Mouse (Mus musculus) forebrain, embryonic 16.5 days (tissue): ENCODE measurements at regions not wholly inside any gene's neighbourhood (a gene's known extent, or its start where the extent isn't known, plus 50 kb on each side); places are given as distances from the start of the nearest gene placed in this dataset.

Experiments used
- ATAC-seq: fragments of 200-750 bp; cut with Nextera tagmentation; 2 replicates; pipeline ENCODE4 v1.8.0; 2017; ENCODE audit warnings: mild to moderate bottlenecking, moderate library complexity
- H3K27ac ChIP-seq: fragments of 300-500 bp; sonication (generic); 2 replicates; pipeline ENCODE4 v1.5.1; 2014; ENCODE audit warnings: low read length, control low read depth
- H3K27me3 ChIP-seq: fragments of 300-500 bp; sonication (generic); replicated peaks from 2 replicates; pipeline ENCODE4 v1.6.1; 2014; ENCODE audit warnings: low read length; ENCODE audit not compliant: control insufficient read depth, insufficient read depth
- H3K36me3 ChIP-seq: fragments of 300-500 bp; sonication (generic); 2 replicates; pipeline ENCODE4 v1.6.1; 2014; ENCODE audit not compliant: control insufficient read depth, insufficient read depth
- H3K4me1 ChIP-seq: fragments of 300-500 bp; sonication (generic); replicated peaks from 2 replicates; pipeline ENCODE4 v1.6.1; 2014; ENCODE audit warnings: low read length; ENCODE audit not compliant: control insufficient read depth, insufficient read depth
- H3K4me2 ChIP-seq: fragments of 300-500 bp; sonication (generic); 2 replicates; pipeline ENCODE4 v1.6.1; 2014; ENCODE audit warnings: mild to moderate bottlenecking, low read length, control low read depth
- H3K4me3 ChIP-seq: fragments of 300-500 bp; sonication (generic); replicated peaks from 2 replicates; pipeline ENCODE4 v1.5.1; 2014; ENCODE audit warnings: mild to moderate bottlenecking, low read length, control low read depth
- H3K9ac ChIP-seq: fragments of 300-500 bp; sonication (generic); replicated peaks from 2 replicates; pipeline ENCODE4 v1.6.1; 2014; ENCODE audit warnings: low read depth, low read length, control low read depth
- H3K9me3 ChIP-seq: fragments of 300-500 bp; sonication (generic); 2 replicates; pipeline ENCODE4 v1.6.1; 2016; ENCODE audit warnings: low read length; ENCODE audit not compliant: control insufficient read depth
- WGBS: fragments of 180-500 bp; shearing (Covaris S2); extraction: QIAGEN DNeasy Blood & Tissue Kit; methylation state at CpG from one replicate; pipeline ENCODE4 v1.1.7; 2014; 5-methylcytosine and 5-hydroxymethylcytosine counted together

GRCm38 (mm10) chr7:111144216-111144615 lies 61.4 kb upstream of the Eif4g2 start:
- H3K27me3 ChIP-seq, result no peaks in the 10 kb centered on the region
- no peak overlapping the region for H3K9ac ChIP-seq
- H3K36me3 ChIP-seq, result no peaks in the 10 kb centered on the region
- H3K4me2 ChIP-seq, result no peak overlapping the region
- 81% methylated on average over 3 of the region's 3 CpGs for WGBS
- H3K27ac ChIP-seq, result no peak overlapping the region
- no peak for ATAC-seq
- H3K9me3 ChIP-seq, result no peaks in the 10 kb centered on the region
- no peaks in the 10 kb centered on the region for H3K4me1 ChIP-seq
- no peak overlapping the region for H3K4me3 ChIP-seq

- no peak for ATAC-seq
- H3K27me3 ChIP-seq, result no peaks in the 10 kb centered on the region
- H3K4me1 ChIP-seq, result no peaks in the 10 kb centered on the region
- WGBS, result 72% methylated on average over 7 of the region's 7 CpGs
- no peaks in the 10 kb centered on the region for H3K9me3 ChIP-seq
- H3K27ac ChIP-seq, result no peak overlapping the region
- H3K36me3 ChIP-seq, result no peaks in the 10 kb centered on the region
- no peak overlapping the region for H3K4me2 ChIP-seq
- no peak overlapping the region for H3K4me3 ChIP-seq
- H3K9ac ChIP-seq, result no peak overlapping the region
These were observed 58.6 kb upstream of the Eif4g2 start for GRCm38 (mm10) chr7:111141285-111141965.

GRCm38 (mm10) chr7:111138038-111138437 lies 55.2 kb upstream of the Eif4g2 start:
- WGBS, result 98% methylated on average over 2 of the region's 2 CpGs
- no peak overlapping the region for H3K4me2 ChIP-seq
- no peaks in the 10 kb centered on the region for H3K27me3 ChIP-seq
- H3K4me3 ChIP-seq, result no peak overlapping the region
- H3K9me3 ChIP-seq, result no peaks in the 10 kb centered on the region
- no peaks in the 10 kb centered on the region for H3K36me3 ChIP-seq
- H3K27ac ChIP-seq, result no peak overlapping the region
- no peak overlapping the region for H3K9ac ChIP-seq
- H3K4me1 ChIP-seq, result no peaks in the 10 kb centered on the region
- ATAC-seq, result no peak

- Histone ChIP-seq H3K9me3 (no peaks in the 10 kb centered on the region), H3K4me1 (no peaks in the 10 kb centered on the region), H3K4me3 (no peak overlapping the region), H3K4me2 (no peak overlapping the region), H3K36me3 (no peaks in the 10 kb centered on the region), H3K9ac (no peak overlapping the region), H3K27ac (no peak overlapping the region), H3K27me3 (no peaks in the 10 kb centered on the region)
- 82% methylated on average over 6 of the region's 6 CpGs for WGBS
- no peak for ATAC-seq
These were observed 53.3 kb upstream of the Eif4g2 start for GRCm38 (mm10) chr7:111136066-111136639.

- H3K4me1 ChIP-seq, result no peaks in the 10 kb centered on the region
- no peaks in the 10 kb centered on the region for H3K9me3 ChIP-seq
- no peak overlapping the region for H3K4me2 ChIP-seq
- no peak for ATAC-seq
- no peaks in the 10 kb centered on the region for H3K27me3 ChIP-seq
- no peak overlapping the region for H3K9ac ChIP-seq
- no peak overlapping the region for H3K27ac ChIP-seq
- no peaks in the 10 kb centered on the region for H3K36me3 ChIP-seq
- 90% methylated on average over 2 of the region's 2 CpGs for WGBS
- H3K4me3 ChIP-seq, result no peak overlapping the region
These were observed 51.7 kb upstream of the Eif4g2 start for GRCm38 (mm10) chr7:111134496-111134895.
